Mouse (Mus musculus) common myeloid progenitor, adult 5-6 weeks (primary cell): Measurements from ENCODE around the gene Plxna4. TPM values are rescaled to one million over a fixed set of nuclear protein-coding genes. Genes with fewer than 3 reads are reported as not detected.

ENCODE experiments used
- ATAC-seq: replicated peaks from 2 replicates; pipeline ENCODE4 v1.8.0; 2016; ENCODE audit warnings: low read depth, mild to moderate bottlenecking, moderate TSS enrichment, inconsistent platforms; ENCODE audit not compliant: poor library complexity, severe bottlenecking
- total RNA-seq: library from RNA; stranded (forward); fragments of 200-1000, 187-1606 nt; gene quantifications from 2 replicates; pipeline ENCODE4 v1.2.3, GENCODE M21; 2017

The Plxna4 gene
- total RNA-seq, 1 experiment from 2014 or later, result 0.46 TPM

DNA sequence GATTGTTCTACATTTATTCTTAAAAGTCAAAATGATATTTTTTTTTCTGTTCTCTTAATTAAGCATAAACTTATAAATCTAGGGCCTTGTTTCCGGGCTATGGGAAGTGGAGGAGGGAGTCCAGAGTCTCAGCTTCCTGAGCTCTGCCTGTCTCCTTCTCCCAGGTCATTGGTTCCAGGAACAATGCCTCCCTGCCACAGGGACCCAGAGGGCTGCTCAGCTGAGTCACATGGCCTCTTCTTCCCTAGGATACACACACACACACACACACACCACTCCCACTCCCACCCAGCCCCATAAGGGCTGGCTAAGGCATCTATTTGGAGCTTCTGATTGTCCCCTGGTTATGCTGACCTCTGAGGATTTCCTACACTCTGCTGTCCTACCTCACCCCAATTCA, 107.3 kb downstream of the Plxna4 start:
- ATAC-seq, result no peak

DNA sequence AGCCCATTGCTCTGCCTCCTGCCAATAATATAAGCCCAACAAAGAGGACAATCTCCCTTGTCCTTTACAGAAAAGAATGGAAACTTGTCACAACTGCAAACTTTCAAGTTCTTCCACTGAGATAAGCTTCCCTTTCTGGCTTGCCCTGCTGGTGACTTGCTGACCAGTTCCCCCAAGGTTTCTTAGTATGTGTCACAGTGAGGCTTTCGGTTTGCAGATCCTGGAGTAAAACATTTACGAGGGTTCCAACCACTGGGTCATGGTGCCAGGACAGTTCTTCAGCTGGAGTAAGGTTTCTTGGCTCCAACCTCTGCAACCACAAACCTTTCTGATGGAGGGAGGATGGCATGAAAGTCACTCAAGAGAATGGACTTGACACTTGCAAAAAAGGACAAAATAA, 108.2 kb downstream of the Plxna4 start:
- ATAC-seq, result no peak

DNA sequence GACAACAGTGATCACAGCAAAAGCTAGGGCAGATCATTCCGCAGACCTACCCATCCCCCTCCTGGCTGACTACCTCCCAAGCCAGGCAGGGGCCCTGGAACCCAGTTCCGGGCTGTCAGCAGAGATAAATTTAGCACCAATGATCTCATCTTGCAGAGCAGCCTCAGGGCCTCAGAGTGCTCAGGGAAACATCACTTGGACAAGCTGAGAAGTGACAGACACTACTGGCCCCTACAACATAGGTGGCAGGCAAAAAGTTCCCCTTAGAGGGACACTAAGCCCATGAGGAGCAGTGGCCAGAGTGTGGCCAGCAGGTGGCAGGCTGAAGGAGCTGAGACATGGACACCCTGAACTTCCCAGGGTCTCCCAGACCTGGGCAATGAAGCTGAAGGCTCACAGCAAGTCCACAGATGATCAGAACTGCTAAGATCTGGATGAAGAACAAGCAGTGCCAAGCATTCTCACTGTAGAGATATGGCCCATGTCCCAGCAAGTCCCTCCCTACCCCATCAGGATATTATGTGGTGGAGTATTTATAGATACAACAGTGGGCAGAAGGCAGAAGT, 108.7 kb downstream of the Plxna4 start:
- ATAC-seq, result peak; percentile 77

DNA sequence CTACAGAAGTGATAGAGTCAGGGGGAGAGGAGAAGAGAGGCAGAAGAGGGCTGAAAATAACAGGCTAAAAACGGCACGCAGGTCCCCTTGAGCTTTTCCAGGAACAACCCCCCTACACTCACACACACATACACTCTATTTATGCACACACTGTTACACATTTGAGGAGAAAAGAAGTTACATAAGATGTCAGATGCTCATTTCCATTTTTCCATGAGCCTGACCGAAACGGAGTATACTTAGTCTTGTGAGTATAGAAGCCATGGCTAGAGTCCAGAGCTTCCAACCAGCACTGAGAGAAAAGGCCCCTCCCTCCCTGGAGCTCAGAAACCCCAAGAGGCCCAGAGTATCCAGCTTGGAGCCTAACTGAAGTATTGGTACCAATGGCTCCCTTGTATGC, 112.0 kb downstream of the Plxna4 start:
- no peak for ATAC-seq

DNA sequence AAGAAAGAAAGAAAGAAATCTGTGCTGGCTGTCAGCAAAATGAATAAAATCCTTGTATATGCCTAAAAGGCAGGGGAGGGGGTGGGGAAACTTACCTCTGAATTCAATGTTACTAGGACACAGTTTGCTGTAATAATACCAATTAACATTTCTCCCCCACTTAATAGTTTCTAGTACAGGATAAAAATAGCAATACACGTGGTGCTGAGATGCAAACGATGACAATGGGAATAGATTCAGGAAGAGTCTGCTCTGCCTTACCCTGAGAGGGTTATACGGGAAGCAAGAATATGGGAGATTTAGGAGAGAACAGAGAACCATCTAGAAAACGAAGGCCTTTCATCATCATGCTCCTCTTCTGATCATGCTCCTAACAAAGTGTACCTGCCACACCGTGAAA, 115.9 kb downstream of the Plxna4 start:
- no peak for ATAC-seq

DNA sequence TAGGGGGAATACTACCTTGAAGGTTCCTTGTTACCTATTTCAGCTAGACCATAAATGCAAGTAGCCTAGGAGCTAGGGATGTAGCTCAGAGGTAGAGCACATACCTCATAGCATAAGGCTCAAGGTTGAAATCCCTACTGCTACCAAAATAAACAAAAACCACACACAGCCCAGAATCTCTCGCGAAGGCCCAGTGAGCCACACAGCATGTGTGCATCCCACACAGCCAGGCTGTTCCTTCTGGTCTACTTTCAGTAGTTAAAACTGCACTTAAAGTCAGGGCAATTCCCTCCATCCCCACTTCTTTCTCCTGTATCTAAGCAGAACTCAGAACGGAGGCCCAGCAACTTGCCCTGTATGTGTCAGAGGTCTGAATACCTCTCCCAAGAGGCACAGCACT, 116.4 kb downstream of the Plxna4 start:
- ATAC-seq, result no peak

DNA sequence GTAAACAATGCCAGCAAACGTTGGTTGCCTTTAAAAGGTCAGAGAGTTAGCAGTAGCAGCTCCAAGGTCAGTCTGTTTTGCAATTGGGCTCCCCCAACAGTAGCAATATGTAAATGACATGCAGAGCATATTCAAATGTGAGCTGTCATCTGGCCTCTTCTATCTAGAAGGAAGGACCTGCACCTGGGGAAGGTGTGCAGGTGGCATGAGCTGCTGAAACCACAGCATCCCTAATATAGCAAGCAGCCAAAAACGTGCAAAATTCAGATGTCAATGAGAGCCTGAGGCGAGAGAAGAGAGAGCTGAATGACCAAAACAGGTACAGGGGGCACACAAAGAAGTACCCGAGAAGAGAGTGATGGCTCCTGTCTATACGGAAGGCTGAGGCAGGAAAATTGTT, 118.8 kb downstream of the Plxna4 start:
- ATAC-seq, result no peak

DNA sequence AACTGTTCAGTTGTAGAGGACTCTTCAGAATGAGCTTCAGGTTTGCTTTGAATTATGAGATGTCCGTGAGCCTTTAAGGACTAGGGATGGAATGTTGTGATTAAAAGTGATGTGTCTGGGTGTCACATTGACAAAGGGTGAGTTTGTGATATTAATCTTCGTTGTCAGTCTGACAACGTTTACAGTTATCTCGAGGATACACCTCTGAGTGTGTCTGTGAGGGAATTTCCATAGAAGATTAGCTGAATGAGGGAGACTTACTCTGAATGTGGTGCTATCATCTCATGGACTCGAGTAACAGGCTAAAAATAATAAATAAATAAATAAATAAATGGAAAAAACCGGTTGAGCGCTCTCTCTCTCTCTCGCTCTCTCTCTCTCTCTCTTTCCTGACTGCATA, 122.9 kb downstream of the Plxna4 start:
- ATAC-seq, result no peak

DNA sequence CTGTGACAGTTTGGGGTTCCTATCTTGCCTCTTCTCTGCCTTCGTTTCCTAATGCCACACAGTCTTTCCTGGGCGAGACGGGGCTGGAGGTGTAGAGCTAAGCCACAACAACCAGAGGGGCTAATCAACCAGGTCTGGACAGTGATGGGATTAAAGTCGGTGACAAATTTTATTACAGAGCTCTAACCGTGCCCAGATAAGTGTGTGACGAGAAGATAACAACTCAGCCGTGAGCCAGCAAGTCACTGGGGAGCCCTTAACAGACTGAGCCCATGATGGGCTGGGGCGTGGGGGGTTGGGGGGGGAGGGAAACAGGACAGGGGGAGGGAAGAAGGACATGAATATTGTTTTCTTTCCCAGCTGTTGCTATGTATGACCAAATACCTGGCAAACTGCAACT, 123.4 kb downstream of the Plxna4 start:
- ATAC-seq, result peak; percentile 36; the same call in 1 of the 2 replicates

DNA sequence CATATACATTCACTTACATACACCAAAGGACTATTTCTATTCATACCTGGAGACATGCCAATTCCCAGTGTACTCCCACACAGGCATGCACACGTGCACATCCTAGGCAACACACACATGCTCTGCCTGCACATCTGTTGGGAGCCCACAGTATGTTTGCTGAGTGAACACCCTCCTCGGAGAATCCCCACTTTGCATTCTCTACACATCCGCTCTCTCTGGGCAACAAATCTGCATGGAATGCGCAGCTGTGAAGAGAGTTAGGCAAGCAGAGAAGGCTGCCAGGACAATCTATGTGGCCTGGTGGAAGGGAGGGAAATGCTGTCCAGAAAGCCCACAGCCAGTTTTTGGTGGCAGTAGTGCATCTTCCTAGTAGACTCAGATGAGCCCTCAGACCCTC, 123.9 kb downstream of the Plxna4 start:
- ATAC-seq, result no peak

DNA sequence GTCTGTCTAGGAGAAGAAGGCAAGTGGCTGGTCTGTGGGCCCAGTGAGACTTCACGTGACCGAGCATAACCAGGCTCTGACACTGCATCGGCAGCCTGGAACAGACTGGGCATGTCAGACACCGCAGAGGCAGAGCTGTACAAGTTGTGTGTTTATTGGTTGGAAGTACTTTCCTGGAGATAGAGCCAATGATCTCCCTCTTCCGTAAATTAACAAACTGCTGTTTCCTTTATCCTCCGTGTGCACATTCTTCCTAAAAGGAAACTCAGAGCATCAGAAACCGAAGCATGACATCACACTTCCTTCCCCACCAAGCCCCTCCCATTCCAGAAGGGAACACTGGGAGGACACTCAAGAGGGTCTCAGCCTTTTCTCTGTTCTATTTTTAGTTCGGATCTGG, 127.6 kb downstream of the Plxna4 start:
- ATAC-seq, result peak; percentile 51; the same call in 1 of the 2 replicates

DNA sequence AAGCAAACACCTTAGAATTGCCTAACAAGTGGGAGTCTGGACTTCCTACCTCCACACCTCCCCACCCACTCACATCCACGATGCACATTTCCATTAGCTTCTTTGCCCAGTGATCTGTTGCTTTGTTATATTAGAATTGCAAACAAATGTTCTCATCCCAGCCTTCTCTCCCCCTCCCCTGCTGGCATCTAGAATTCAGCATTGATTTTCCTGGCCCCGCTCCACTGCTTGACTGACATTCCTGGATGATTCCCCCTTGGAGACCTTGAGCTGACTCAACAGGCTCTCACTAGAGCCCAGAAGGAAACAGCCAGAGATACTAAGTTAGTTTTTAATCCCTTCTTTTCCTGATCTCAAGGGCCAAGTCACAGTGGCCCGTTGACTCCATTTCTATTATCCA, 131.4 kb downstream of the Plxna4 start:
- ATAC-seq, result no peak

DNA sequence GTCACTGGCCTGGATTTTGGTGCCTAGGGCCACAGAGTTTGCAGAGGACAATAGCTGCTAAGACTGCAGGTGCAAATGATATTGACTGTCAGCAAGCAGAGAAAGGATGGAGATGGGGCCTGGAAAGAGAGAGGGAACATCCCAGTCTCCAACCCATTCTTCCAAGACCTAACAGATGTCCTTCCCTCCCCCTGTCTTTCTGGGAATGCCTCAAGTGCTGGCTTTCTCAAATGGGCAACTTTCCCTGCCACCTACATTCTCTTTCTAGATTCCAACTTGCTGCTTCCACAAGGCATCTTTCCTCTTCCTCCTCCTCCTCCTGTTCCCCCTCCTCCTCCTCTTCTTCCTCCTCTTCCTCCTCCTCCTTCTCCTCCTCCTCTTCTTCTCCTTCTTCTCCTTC, 136.1 kb downstream of the Plxna4 start:
- ATAC-seq, result no peak

DNA sequence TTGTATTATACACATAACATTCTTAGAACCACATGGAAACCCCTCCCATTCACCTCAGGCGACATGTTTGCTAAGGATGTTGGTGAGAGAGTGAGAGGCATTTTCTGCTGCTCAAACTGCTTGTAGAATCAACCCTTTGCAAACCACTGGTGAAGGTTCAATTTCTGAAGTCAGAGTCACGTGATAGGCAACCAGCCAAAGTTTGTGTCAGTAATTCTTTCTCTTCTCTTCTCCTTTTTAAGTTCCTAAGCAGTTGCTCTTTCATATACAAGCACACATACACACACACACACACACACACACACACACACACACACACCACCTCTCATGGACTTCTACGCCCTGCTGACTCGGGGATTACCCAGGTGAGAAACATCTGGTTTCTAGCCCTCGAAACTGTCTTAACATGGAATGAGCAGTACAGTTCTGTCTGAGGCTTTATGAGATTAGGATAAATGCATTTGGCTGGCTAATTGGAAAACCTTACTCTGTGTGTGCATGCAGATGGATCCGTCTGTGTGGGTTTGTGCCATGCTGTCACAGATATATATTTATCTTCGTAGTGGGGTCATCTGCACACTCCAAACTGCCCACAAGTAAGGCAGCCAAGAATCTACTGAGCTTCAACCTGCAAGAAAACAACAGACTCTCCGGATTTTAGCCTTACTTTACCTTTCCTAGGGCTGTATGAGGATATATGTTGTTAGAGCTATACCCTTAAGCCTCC, 138.6 kb downstream of the Plxna4 start:
- ATAC-seq, result no peak

DNA sequence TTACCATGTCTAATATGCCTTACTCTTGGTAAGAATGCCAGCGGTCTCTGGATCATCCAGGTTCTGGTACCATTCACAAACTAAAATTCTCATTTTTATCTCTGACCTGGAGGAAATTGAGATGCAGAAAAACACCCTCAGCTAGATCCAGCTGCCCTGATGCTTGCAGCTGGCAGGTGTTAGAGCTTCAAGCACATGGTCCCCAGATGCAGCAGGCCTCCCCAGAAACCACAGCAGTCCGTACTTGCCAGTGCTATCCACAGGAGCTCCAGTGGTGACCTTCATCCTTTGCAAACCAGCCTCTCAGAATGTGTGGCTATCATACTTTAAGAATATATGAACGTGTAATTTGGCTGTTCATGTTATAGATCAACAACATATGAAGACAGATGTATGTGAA, 139.2 kb downstream of the Plxna4 start:
- no peak for ATAC-seq

DNA sequence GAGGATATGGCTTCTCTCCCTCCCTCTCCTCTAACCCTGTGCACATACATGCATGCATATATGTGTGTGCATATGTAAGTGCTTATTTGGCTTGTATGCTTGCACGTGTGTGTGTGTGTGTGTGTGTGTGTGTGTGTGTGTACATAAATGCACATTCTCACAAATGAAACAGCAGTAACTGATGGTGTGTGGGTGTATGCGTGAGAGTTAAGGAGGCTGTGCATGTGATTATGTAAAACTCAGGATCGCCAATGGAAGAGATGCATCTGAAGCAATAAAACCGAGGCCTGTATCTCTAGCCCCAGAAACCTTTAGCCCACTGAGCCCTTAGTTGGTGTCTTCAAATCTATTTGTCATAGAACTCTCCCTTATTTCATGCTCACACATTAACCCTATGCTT, 141.7 kb downstream of the Plxna4 start:
- ATAC-seq, result no peak

DNA sequence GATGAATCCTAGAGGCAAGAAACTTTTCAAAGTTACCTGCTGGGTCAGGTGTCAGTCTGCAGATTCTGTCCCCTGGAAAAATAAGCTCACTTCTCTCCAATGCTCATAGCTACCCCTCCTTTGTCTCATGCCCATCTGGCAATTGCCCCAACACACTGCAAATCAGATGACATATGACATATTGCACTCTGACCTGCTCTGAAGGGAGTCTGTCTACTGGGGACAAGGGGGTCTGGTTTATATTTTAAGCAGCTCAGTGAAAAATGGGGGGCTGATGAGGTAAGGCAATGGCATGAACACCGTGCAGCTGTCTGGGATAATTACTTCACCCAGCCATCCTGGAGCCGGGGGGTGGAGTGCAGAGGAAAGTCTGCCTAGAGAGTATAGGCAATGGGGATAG, 142.7 kb downstream of the Plxna4 start:
- ATAC-seq, result no peak

DNA sequence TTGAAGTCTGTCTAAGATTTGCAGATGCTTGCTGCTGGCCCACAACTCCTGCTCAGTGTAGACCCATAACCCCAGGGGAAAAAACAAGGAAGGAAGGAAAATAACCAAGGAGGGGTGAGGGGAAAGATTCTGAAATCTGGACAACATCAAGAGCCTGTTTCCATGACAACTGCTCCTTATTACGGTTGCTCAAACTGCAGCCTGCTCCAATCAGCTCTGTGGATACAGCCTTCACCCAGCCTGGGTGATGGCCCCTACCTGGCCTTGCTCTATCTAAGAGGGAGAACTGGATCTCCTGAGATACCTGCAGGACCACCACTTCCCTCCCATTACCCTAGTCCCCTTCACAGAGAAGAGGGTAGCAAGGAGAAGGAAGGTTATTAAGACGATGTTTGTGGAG, 143.6 kb downstream of the Plxna4 start:
- no peak for ATAC-seq

DNA sequence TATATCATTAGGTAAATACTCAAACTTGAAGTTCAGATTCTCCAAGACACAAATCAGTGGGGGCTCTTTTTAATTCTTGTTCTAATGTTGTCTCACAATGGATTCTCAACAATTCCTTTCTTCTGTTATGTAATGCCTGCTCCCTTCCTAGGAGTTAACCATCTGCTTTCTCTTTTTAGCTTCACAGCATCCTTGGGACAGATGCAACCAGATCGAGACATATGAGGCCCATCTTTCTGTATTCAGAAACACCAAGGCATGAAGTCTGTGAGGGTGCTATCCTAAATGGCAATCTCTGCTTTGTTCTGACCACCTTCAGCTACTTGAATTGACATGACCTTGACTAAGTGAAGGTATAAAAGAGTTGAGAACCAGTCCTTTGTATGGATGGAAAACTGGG, 144.3 kb downstream of the Plxna4 start:
- ATAC-seq, result no peak

DNA sequence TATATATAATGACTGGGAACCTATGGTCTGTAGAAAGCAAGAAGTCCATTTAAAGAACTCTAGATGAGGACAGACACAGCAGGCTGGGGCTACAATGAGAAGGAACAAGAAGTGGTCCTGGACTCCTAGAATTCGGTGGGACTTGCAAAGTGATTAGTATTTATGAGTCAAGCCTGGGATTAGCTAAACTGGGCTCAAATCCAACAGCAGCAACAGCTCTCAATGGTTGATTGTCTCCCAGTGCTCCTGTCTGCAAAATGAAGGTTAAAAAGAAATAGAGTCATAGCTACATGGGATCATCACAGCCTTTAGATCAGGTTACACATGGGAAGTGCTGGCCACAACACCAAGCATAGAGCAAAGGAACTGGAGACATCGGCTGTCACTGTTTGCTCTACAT, 148.6 kb downstream of the Plxna4 start:
- ATAC-seq, result no peak

DNA sequence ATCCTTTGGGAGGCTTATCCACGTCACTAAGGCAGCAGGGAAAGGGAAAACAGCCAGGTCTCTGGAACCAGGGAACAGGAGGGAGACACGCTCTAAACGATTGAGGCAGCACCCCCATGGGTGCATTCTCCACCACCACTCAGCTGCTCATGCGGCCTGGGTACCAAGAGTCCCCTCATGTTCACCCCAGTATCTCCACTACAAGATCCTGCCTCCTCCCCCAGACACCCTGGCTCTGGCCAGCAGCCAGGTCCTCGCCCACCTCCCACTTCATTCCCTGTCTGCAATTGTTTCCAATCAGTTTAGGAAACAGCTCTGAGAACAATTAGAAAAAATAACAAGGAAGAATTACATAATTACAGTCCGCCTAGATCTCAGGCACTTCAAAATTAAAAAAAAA, 150.8 kb downstream of the Plxna4 start:
- no peak for ATAC-seq

DNA sequence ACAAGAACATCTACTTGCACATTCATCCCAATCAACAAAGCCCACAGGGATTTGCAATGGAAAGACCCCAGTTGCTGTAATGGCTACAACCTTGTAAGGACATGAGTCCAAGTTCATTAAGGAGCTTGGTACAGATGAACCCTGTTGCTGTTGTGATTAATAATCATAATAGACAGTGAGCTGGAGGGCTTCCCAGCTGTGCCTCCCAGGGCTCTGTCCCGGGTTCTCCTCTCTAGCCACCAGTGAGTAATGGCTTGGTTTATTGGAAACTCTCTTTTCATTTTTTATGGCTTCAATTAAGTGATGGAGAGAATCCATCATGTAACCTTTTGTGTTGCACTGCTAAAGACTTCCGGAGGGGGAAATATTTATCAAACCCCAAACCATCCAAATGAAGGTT, 164.9 kb downstream of the Plxna4 start:
- ATAC-seq, result no peak
